Mouse (Mus musculus) adrenal gland, postnatal 14 days (tissue): Measurements from ENCODE around the gene F930015N05Rik. TPM values are rescaled to one million over a fixed set of nuclear protein-coding genes. Genes with fewer than 3 reads are reported as not detected.
A peak's percentile ranks its signal among the peaks of the same experiment; 100 is the strongest.

ENCODE experiments used
- DNase-seq: peaks from one replicate; pipeline ENCODE4 v3.0.0; 2021; ENCODE audit warnings: mixed read lengths
- long read RNA-seq, 2 experiments: library from polyadenylated mRNA; stranded (forward); transcript quantifications; one replicate each; pipeline ENCODE4 v2.0.0; 2021
- total RNA-seq: library from RNA; stranded (reverse); gene quantifications from 2 replicates; pipeline ENCODE4 v1.2.3, GENCODE M21; 2021

The F930015N05Rik gene
- not detected in 2 replicates for total RNA-seq
- long read RNA-seq, experiment 1, result 0 reads
- long read RNA-seq, experiment 2, result 0 reads

DNA sequence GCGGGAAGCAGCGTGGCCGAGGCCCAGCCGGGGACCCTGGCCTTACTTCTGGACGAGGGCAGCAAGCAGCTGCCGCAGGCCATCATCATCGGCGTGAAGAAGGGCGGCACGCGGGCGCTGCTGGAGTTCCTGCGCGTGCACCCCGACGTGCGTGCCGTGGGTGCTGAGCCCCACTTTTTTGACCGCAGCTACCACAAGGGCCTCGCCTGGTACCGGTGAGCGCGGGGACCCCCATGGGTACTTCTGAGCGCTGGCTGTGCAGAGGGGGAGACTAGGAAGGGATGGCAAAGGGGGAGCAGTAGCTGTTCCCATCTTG is at the start of gene F930015N05Rik:
Gene F930015N05Rik (minus strand): TSS at position 242 of the 316 bp plus-strand sequence.
- DNase-seq, result no peak

GRCm38 (mm10) chr11:64481445-64481844 is 45.0 kb upstream of the F930015N05Rik start:
- no peak for DNase-seq

DNA sequence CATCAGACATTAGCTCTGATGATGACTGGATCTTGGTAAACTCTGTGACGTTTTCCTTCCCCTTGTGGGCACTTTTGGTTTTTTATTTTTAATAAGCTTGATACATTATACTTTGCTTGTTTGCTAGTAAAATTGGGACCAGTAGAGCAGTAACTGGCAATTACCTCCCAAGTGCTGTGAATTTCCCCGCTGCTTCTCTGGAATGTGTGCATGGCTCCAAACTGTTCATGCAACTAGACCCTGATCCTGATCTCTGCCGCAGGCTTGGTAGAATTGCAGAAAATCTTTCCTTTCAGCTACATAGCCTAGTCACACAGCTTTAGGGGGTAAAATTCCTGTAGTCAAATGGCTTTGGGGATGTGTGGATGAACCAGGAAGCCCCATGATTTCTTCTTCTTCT is 37.2 kb upstream of the F930015N05Rik start:
- no peak for DNase-seq

- no peak for DNase-seq
Measured at GRCm38 (mm10) chr11:64470689-64471088, 34.2 kb upstream of the F930015N05Rik start.

- DNase-seq, result peak; percentile 59
Measured at GRCm38 (mm10) chr11:64468737-64469136, 32.3 kb upstream of the F930015N05Rik start.

- no peak for DNase-seq
Measured at GRCm38 (mm10) chr11:64461746-64462145, 25.3 kb upstream of the F930015N05Rik start.

- no peak for DNase-seq
Measured at GRCm38 (mm10) chr11:64448586-64449315, 12.3 kb upstream of the F930015N05Rik start.

GRCm38 (mm10) chr11:64445227-64445626 is 8.8 kb upstream of the F930015N05Rik start:
- no peak for DNase-seq

- DNase-seq, result no peak
Measured at GRCm38 (mm10) chr11:64442701-64443100, 6.2 kb upstream of the F930015N05Rik start.

DNA sequence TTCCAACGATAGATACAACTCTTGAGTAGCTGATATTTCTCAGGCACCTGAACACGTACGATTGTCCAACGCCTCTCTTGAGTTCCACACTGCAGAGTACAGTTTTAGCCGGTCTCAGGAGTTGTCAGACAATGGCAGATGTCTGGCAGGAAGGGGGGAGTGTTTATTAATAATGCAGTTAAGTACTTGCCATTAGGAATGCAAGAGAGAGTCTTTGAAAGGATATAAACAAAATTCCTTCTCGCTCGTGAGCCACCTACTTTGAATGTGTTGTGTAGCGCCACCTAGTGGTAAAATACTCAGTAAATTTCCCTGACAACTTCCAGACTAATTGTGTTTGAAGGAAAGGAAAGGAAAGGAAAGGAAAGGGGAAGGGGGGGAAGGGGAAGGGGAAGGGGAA is 5.7 kb upstream of the F930015N05Rik start:
- DNase-seq, result peak; percentile 41

GRCm38 (mm10) chr11:64438909-64439308 is 2.5 kb upstream of the F930015N05Rik start:
- no peak for DNase-seq

DNA sequence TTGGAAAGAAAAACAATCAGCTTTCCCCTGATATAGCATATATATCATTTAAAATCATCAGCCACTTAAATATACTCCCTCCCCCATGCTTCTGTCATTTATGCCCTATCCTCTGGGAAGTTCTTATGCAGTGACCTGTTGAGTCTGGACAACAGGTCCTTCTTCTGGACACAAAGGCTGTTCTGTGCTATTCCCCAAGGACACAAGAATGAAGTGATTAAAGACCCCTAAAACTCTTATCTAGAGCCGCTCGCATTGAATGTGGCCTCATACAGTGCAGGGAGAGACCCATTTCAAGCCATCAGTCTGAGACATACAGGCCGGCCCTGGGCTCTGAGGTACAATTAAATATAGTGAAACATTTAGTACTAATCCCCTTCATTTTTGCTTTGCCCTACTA is 1.3 kb upstream of the F930015N05Rik start:
- no peak for DNase-seq

DNA sequence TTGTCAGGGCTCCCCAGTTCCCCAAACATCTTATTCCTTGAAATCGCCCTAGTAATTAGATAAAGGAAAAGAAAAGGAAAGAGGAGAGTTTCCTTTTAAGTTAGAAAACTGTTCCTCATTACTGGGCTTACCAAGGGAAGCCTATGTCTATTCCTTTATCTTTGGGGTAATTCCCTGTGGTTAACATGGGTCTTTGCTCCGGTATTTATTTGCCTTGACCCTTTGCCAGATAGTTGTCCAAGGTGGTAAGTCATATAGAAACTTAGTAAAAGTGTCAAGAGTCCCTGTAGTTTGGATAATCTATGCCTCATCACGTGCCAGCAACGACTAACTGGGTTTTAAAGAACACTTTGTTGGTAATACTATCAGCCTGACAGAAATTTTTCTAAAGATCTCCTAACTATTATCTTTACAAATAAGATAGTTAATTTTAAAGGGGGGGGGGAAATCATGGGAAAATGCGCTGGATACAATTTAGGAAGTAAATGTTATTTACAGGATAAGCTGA is 392 bp upstream of the F930015N05Rik start:
- DNase-seq, result no peak

DNA sequence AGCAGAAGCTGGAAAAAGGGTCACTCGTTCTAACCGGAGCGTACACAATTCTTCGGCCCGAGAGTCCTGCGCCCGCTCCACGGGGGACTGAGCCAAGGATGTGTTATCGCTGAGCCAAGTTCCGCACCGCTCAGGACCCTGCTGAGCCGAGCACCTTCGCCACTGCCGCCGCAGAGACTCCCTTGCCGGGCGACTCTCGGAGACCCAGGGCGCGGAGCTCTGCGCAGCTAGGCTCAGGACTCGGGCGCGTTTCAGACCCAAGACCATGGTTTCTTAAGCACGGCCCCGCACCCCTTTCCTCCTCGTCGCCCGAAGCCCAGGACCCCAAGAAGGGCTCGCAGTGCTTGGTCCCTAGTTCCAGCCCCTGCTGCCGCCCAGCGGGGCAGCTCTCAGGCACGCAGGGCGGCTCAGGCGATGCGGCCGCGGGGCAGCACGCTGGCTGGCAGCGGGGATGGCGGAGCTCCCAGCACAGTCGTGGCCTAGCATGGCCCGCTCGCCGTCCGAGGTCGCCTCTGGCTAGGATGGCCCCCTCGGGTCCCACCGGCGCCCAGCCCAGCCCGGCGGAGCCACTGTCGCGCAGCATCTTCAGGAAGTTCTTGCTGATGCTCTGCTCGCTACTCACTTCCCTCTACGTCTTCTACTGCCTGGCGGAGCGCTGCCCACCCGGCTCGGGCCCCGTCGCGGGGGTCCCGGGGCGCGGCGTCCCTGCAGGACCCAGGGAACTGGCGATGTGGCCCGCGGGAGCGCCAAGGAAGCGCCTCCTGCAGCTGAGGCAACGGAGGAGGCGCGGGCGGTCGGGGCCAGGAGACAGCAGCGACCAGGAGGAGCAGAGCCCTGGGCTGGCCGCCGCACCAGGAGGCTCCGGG is 674 bp downstream of the F930015N05Rik start:
- DNase-seq, result peak; percentile 28

DNA sequence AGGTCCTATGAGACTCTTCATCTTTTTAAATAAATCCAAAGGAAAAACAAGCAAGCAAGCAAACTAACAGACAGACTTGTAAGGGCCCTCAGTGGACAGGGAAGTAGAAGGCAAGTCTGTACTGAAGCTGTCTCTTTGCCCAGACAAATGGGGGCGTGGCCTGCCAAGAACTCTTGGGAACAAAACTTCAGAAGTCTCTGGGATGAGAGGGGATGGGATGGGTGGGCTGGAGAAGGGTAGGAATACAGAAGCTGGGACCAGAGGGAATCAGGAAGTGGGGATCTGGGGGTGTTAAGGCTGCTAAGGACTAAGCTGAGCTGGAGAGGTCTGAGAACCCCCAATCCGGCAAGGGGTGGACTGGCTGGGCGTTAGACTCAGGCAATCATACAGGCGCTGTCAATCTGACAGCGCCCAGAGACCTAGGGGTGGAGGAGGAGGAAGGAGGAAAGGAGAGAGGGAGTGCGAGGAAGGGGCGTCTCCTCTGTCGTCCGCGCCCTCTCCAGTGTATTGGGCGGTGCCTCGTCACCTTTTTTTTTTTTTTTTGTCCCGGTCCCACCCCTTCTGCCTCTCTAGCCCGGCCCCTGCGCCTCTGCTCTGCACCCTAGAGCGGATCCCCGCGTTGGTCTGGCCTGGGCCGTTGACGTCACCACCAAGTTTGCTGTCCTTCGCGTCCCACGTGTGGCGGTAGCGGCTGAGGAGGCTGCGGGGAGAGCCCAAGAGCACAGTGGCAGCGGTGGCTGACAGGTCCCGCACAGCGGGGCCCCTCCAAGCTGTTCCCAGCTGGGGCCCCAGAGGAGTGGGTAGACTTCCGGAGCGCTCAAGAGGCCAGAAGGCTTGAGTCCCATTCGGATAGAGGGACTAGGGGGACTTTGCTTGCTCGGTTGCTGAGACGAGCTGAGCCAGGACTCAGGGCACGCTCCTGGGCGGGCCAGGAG is 1.6 kb downstream of the F930015N05Rik start, which contains the start of gene Hs3st3a1:
Gene Hs3st3a1 (plus strand): TSS at position 722 of the 935 bp plus-strand sequence.
- peak; percentile 73 for DNase-seq

- no peak for DNase-seq
Measured at GRCm38 (mm10) chr11:64418969-64419368, 17.5 kb downstream of the F930015N05Rik start.

DNA sequence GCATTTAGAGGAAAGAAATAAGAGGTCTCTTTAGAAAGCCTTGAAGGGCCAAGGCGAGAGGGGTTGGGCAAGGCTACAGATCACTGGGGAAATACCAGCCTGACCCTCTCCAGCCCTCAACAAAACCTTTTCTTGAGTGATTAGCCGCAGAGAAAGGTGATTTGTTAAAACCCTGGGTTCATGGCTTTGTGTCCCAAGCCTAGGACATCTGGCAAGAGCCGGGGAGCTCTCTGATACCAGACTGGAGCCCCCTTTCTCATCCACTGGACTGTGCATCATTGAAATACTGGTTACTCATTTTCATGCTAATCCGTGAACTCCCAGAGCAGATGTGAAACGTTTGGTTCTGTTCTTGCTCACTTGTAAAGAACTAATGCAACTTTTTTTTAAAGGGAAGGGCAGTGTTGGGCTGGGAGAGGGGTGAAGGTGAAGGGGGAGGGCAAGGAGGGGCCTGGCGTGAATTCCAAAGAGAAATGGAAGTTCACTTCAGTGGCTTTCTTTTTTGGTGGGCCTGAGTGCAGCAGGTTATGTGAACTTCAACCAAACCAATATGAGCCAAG is 35.8 kb downstream of the F930015N05Rik start:
- no peak for DNase-seq

DNA sequence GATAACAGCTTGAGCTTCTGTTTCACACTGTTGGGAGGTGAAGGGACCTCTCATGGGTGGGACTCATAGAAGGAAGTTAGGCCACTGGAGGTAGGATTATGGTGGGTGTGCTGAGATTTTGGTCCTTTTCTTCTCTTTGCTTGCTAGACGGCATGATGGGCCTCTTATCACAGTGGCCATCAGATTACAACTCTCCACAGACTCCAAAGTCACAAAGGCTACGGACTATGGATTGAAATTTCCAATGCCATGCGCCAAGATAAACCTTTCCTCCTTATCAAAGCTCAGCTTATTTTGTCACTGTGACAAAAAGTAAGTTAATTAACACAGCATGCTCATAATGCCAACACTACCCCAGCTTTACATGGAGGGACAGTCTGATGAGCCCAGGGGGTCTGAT is 38.8 kb downstream of the F930015N05Rik start:
- DNase-seq, result no peak

DNA sequence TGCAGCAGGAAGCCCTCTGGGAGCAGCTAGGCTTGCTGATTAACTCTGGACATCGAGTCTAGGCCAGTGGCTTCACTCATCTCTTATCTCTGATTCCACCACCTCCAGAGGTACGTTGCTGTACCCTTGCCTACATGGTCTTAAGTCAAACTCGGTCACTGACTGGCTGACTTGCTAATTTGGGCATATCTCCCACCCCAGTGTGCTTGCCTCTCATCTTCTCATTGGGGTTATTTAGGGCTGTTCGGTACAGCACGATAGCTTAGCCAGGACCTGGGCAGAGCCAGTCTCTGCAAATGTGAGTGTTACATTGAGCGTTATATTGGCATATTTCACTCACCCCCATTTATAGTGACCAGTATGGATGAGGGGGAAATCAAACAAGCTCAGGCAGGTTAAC is 39.5 kb downstream of the F930015N05Rik start:
- no peak for DNase-seq

GRCm38 (mm10) chr11:64396331-64396881 is 40.0 kb downstream of the F930015N05Rik start:
- peak; percentile 14 for DNase-seq

DNA sequence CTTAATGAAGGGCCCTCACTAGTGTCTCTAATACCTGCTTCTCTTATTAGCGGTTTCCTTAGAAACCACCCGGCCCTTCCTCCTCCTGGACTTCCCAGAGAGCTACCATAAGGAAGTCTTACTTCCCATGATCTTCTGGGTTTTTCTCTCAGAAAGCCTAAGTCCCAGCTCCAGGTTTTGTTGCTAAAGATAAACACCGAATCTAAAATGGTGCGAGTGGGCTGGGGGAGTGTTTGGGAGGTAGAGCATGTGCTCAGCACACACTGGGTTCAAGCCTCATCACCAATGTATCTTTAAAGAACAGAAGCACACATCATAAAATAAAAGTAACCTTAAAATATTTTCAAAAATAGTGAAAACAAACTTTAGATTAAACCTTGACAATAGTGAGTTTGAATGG is 50.1 kb downstream of the F930015N05Rik start:
- no peak for DNase-seq
